Mouse (Mus musculus) E14TG2a.4 (cell line): Measurements from ENCODE around the gene Neurl1a.

Experiments used
- H3K27me3 ChIP-seq: 2 replicates; pipeline ENCODE4 v1.6.1; 2014; ENCODE audit warnings: low read length, control low read depth; ENCODE audit not compliant: insufficient read depth
- H3K36me3 ChIP-seq: 2 replicates; pipeline ENCODE4 v1.6.1; 2014; ENCODE audit warnings: low read length, control low read depth; ENCODE audit not compliant: insufficient read depth
- H3K4me1 ChIP-seq: replicated peaks from 2 replicates; pipeline ENCODE4 v1.6.1; 2014; ENCODE audit warnings: low read depth, low read length, control low read depth
- H3K4me3 ChIP-seq: replicated peaks from 2 replicates; pipeline ENCODE4 v1.5.1; 2014; ENCODE audit warnings: mild to moderate bottlenecking, low read length
- H3K9me3 ChIP-seq: 2 replicates; pipeline ENCODE4 v1.6.1; 2014; ENCODE audit warnings: low read length, control low read depth
- CTCF ChIP-seq: conservative IDR thresholded peaks from 2 replicates; pipeline ENCODE4 v1.5.1; 2014; ENCODE audit warnings: low read length
- NANOG ChIP-seq: IDR thresholded peaks from 2 replicates; pipeline ENCODE4 v1.6.1; 2014; ENCODE audit warnings: borderline replicate concordance, low read length, mixed read lengths
- POU5F1 ChIP-seq: IDR thresholded peaks from 2 replicates; pipeline ENCODE4 v1.6.1; 2014; ENCODE audit warnings: low read length, borderline replicate concordance

Neurl1a gene

GRCm38 (mm10) chr19:47224743-47225142 is 46.1 kb downstream of the Neurl1a start:
- TF ChIP-seq POU5F1 = no peak
- no peak for TF ChIP-seq NANOG
- Histone ChIP-seq H3K27me3 (no peaks in the 10 kb centered on the region), H3K4me1 (peaks cover 59% of the 10 kb centered on the region), H3K4me3 (no peak overlapping the region), H3K9me3 (no peaks in the 10 kb centered on the region), H3K36me3 (no peaks in the 10 kb centered on the region)

- peaks cover 62% of the 10 kb centered on the region for H3K4me1 ChIP-seq
These were observed 47.2 kb downstream of the Neurl1a start for GRCm38 (mm10) chr19:47225791-47226190.

GRCm38 (mm10) chr19:47228725-47229252 is 50.2 kb downstream of the Neurl1a start:
- Histone ChIP-seq H3K9me3 (no peaks in the 10 kb centered on the region), H3K36me3 (no peaks in the 10 kb centered on the region), H3K4me1 (peaks cover 56% of the 10 kb centered on the region), H3K27me3 (no peaks in the 10 kb centered on the region), H3K4me3 (peak overlapping the region; percentile 65)
- TF ChIP-seq CTCF = no peak
- TF ChIP-seq POU5F1 = no peak
- no peak for TF ChIP-seq NANOG

More at GRCm38 (mm10) chr19:47225791-47226190, 47.2 kb downstream of the Neurl1a start:
- no peaks in the 10 kb centered on the region for H3K27me3 ChIP-seq
- TF ChIP-seq POU5F1 = no peak
- no peak for TF ChIP-seq CTCF
- TF ChIP-seq NANOG = no peak
- no peak overlapping the region for H3K4me3 ChIP-seq
- H3K36me3 ChIP-seq = no peaks in the 10 kb centered on the region
- no peaks in the 10 kb centered on the region for H3K9me3 ChIP-seq

GRCm38 (mm10) chr19:47229461-47229860 is 50.8 kb downstream of the Neurl1a start:
- H3K9me3 ChIP-seq = no peaks in the 10 kb centered on the region
- no peaks in the 10 kb centered on the region for H3K27me3 ChIP-seq
- no peak for TF ChIP-seq POU5F1
- TF ChIP-seq CTCF = no peak
- no peak for TF ChIP-seq NANOG
- peaks cover 56% of the 10 kb centered on the region for H3K4me1 ChIP-seq
- no peak overlapping the region for H3K4me3 ChIP-seq
- H3K36me3 ChIP-seq = no peaks in the 10 kb centered on the region

GRCm38 (mm10) chr19:47230082-47230481 is 51.5 kb downstream of the Neurl1a start:
- H3K9me3 ChIP-seq = no peaks in the 10 kb centered on the region
- no peak overlapping the region for H3K4me3 ChIP-seq
- H3K4me1 ChIP-seq = peaks cover 56% of the 10 kb centered on the region
- H3K27me3 ChIP-seq = no peaks in the 10 kb centered on the region
- TF ChIP-seq CTCF = no peak
- TF ChIP-seq POU5F1 = no peak
- no peak for TF ChIP-seq NANOG
- H3K36me3 ChIP-seq = no peaks in the 10 kb centered on the region

GRCm38 (mm10) chr19:47230682-47231081 is 52.1 kb downstream of the Neurl1a start:
- no peak overlapping the region for H3K4me3 ChIP-seq
- H3K27me3 ChIP-seq = no peaks in the 10 kb centered on the region
- no peaks in the 10 kb centered on the region for H3K36me3 ChIP-seq
- no peaks in the 10 kb centered on the region for H3K9me3 ChIP-seq
- TF ChIP-seq POU5F1 = no peak
- TF ChIP-seq CTCF = no peak
- TF ChIP-seq NANOG = no peak
- peaks cover 61% of the 10 kb centered on the region for H3K4me1 ChIP-seq

- Histone ChIP-seq H3K36me3 (no peaks in the 10 kb centered on the region), H3K4me1 (peaks cover 64% of the 10 kb centered on the region), H3K4me3 (no peak overlapping the region), H3K9me3 (no peaks in the 10 kb centered on the region), H3K27me3 (no peaks in the 10 kb centered on the region)
- TF ChIP-seq CTCF = no peak
These were observed 52.8 kb downstream of the Neurl1a start for GRCm38 (mm10) chr19:47231389-47231788.

- TF ChIP-seq NANOG (no peak), POU5F1 (no peak), CTCF (no peak)
- H3K27me3 ChIP-seq = no peaks in the 10 kb centered on the region
- H3K4me1 ChIP-seq = peaks cover 57% of the 10 kb centered on the region
- no peaks in the 10 kb centered on the region for H3K36me3 ChIP-seq
- H3K9me3 ChIP-seq = no peaks in the 10 kb centered on the region
- no peak overlapping the region for H3K4me3 ChIP-seq
These were observed 53.7 kb downstream of the Neurl1a start for GRCm38 (mm10) chr19:47232077-47232865.

GRCm38 (mm10) chr19:47233087-47233486 is 54.5 kb downstream of the Neurl1a start:
- TF ChIP-seq POU5F1 = no peak
- Histone ChIP-seq H3K4me1 (peaks cover 50% of the 10 kb centered on the region), H3K4me3 (no peak overlapping the region), H3K27me3 (no peaks in the 10 kb centered on the region), H3K9me3 (no peaks in the 10 kb centered on the region), H3K36me3 (no peaks in the 10 kb centered on the region)
